Mouse (Mus musculus) CH12.LX (cell line): Measurements from ENCODE around the gene Srgap3. TPM values are rescaled to one million over a fixed set of nuclear protein-coding genes. Genes with fewer than 3 reads are reported as not detected.

Source experiments
- DNase-seq: peaks from one replicate; pipeline ENCODE4 v3.0.0-alpha.2; 2013; ENCODE audit errors: extremely low read depth
- H3K27ac ChIP-seq: 2 replicates; pipeline ENCODE4 v1.5.1; 2012; ENCODE audit warnings: low read depth, mild to moderate bottlenecking, control low read depth, moderate library complexity; ENCODE audit not compliant: insufficient read depth
- H3K27me3 ChIP-seq: replicated peaks from 2 replicates; pipeline ENCODE3; 2012; ENCODE audit warnings: inconsistent platforms
- H3K36me3 ChIP-seq, 2 experiments: replicated peaks in 1 of 2; 2 replicates each; pipeline versions ENCODE3 to v1.6.1; 2012; ENCODE audit warnings: inconsistent platforms in 1 of 2, low read length in 1 of 2, mild to moderate bottlenecking in 1 of 2, mixed read lengths in 1 of 2, moderate library complexity in 1 of 2; ENCODE audit not compliant: control insufficient read depth in 1 of 2, insufficient read depth in 1 of 2
- H3K4me1 ChIP-seq, 2 experiments: 2 replicates each; pipeline ENCODE4 v1.6.1; 2012; ENCODE audit warnings: inconsistent platforms in 1 of 2, moderate library complexity in 1 of 2; ENCODE audit not compliant: insufficient read depth in 2 of 2, control insufficient read depth in 1 of 2
- H3K4me2 ChIP-seq: 2 replicates; pipeline ENCODE4 v1.6.1; 2012; ENCODE audit warnings: low read depth, mild to moderate bottlenecking, control low read depth; ENCODE audit not compliant: poor library complexity, insufficient read depth, severe bottlenecking
- H3K4me3 ChIP-seq, 3 experiments: fragments of 150-350 bp in 1 of 3; sonication (generic) in 1 of 3; replicated peaks in 1 of 3; 2 replicates each; pipeline versions ENCODE3 to v1.5.1; 2011 to 2012; ENCODE audit warnings: low read depth in 2 of 3, low read length in 2 of 3, mild to moderate bottlenecking in 2 of 3, moderate library complexity in 2 of 3, control low read depth in 1 of 3, improper control_type of control experiment in 1 of 3, inconsistent platforms in 1 of 3, mixed read lengths in 1 of 3; ENCODE audit not compliant: poor library complexity in 1 of 3
- H3K79me2 ChIP-seq: replicated peaks from 2 replicates; pipeline ENCODE4 v1.6.1; 2012; ENCODE audit warnings: mild to moderate bottlenecking, moderate library complexity; ENCODE audit not compliant: control insufficient read depth, poor library complexity, insufficient read depth, severe bottlenecking; ENCODE audit errors: extremely low read depth
- H3K9ac ChIP-seq: 2 replicates; pipeline ENCODE4 v1.6.1; 2012; ENCODE audit warnings: low read depth, mild to moderate bottlenecking, control low read depth, moderate library complexity; ENCODE audit not compliant: insufficient read depth
- H3K9me3 ChIP-seq: replicated peaks from 2 replicates; pipeline ENCODE3; 2012; ENCODE audit warnings: low read length, inconsistent platforms, mixed read lengths
- BHLHE40 ChIP-seq: IDR thresholded peaks from 2 replicates; pipeline ENCODE4 v1.6.1; 2011; ENCODE audit warnings: mild to moderate bottlenecking, low read depth, low read length, improper control_type of control experiment
- CHD1 ChIP-seq: IDR thresholded peaks from 2 replicates; pipeline ENCODE4 v1.6.1; 2012; ENCODE audit warnings: low read depth, low read length, improper control_type of control experiment, inconsistent platforms
- CHD2 ChIP-seq: IDR thresholded peaks from 2 replicates; pipeline ENCODE4 v1.6.1; 2011; ENCODE audit warnings: low read length, improper control_type of control experiment
- CTCF ChIP-seq, 2 experiments: IDR thresholded peaks in 1 of 2; conservative IDR thresholded peaks in 1 of 2; 2 replicates each; pipeline ENCODE4 v1.5.1; 2011 to 2012; ENCODE audit warnings: low read depth in 2 of 2, low read length in 2 of 2, improper control_type of control experiment in 1 of 2, inconsistent platforms in 1 of 2, mild to moderate bottlenecking in 1 of 2, moderate library complexity in 1 of 2
- E2F4 ChIP-seq: IDR thresholded peaks from 2 replicates; pipeline ENCODE4 v1.6.1; 2011; ENCODE audit warnings: low read depth, low read length, improper control_type of control experiment; ENCODE audit not compliant: insufficient replicate concordance
- EP300 ChIP-seq: IDR thresholded peaks from 2 replicates; pipeline ENCODE4 v1.6.1; 2011; ENCODE audit warnings: low read length, improper control_type of control experiment
- ETS1 ChIP-seq: conservative IDR thresholded peaks from 2 replicates; pipeline ENCODE4 v1.6.1; 2012; ENCODE audit warnings: low read depth, mild to moderate bottlenecking, inconsistent platforms, low read length, improper control_type of control experiment, moderate library complexity
- IRF4 ChIP-seq: IDR thresholded peaks from 2 replicates; pipeline ENCODE4 v1.6.1; 2014; ENCODE audit warnings: low read depth, mild to moderate bottlenecking, inconsistent platforms, low read length, improper control_type of control experiment
- JUN ChIP-seq: IDR thresholded peaks from 2 replicates; pipeline ENCODE4 v1.6.1; 2011; ENCODE audit warnings: low read depth, mild to moderate bottlenecking, low read length, improper control_type of control experiment, moderate library complexity; ENCODE audit not compliant: insufficient read depth
- JUND ChIP-seq: conservative IDR thresholded peaks from 2 replicates; pipeline ENCODE4 v1.6.1; 2011; ENCODE audit warnings: low read depth, low read length, improper control_type of control experiment
- KAT2A ChIP-seq: IDR thresholded peaks from 2 replicates; pipeline ENCODE4 v1.6.1; 2012; ENCODE audit warnings: low read length, improper control_type of control experiment, inconsistent platforms; ENCODE audit not compliant: insufficient replicate concordance
- MAFK ChIP-seq: IDR thresholded peaks from 2 replicates; pipeline ENCODE4 v1.6.1; 2011; ENCODE audit warnings: low read length, improper control_type of control experiment; ENCODE audit not compliant: insufficient replicate concordance
- MEF2A ChIP-seq: IDR thresholded peaks from 2 replicates; pipeline ENCODE4 v1.6.1; 2014; ENCODE audit warnings: low read depth, mild to moderate bottlenecking, inconsistent platforms, low read length, improper control_type of control experiment, borderline replicate concordance
- MXI1 ChIP-seq: IDR thresholded peaks from 2 replicates; pipeline ENCODE4 v1.6.1; 2011; ENCODE audit warnings: mild to moderate bottlenecking, low read depth, low read length, improper control_type of control experiment
- NELFE ChIP-seq: IDR thresholded peaks from 2 replicates; pipeline ENCODE4 v1.6.1; 2011; ENCODE audit warnings: low read depth, low read length, improper control_type of control experiment
- NRF1 ChIP-seq: IDR thresholded peaks from 2 replicates; pipeline ENCODE4 v1.6.1; 2014; ENCODE audit warnings: low read depth, mild to moderate bottlenecking, inconsistent platforms, low read length, improper control_type of control experiment, moderate library complexity
- PAX5 ChIP-seq: IDR thresholded peaks from 2 replicates; pipeline ENCODE4 v1.6.1; 2012; ENCODE audit warnings: low read length, inconsistent platforms, mixed read lengths
- POLR2A ChIP-seq: IDR thresholded peaks from 2 replicates; pipeline ENCODE4 v1.6.1; 2011; ENCODE audit warnings: low read depth, mild to moderate bottlenecking, improper control_type of control experiment, low read length
- POLR2AphosphoS2 ChIP-seq: IDR thresholded peaks from 2 replicates; pipeline ENCODE4 v1.6.1; 2011; ENCODE audit warnings: low read depth, low read length, improper control_type of control experiment
- RAD21 ChIP-seq: IDR thresholded peaks from 2 replicates; pipeline ENCODE4 v1.6.1; 2011; ENCODE audit warnings: low read depth, mild to moderate bottlenecking, low read length, improper control_type of control experiment, moderate library complexity
- RCOR1 ChIP-seq: conservative IDR thresholded peaks from 2 replicates; pipeline ENCODE4 v1.6.1; 2012; ENCODE audit warnings: low read depth, mild to moderate bottlenecking, inconsistent platforms, low read length, improper control_type of control experiment
- SMC3 ChIP-seq: IDR thresholded peaks from 2 replicates; pipeline ENCODE4 v1.6.1; 2011; ENCODE audit warnings: low read depth, low read length, improper control_type of control experiment
- TBP ChIP-seq: conservative IDR thresholded peaks from 2 replicates; pipeline ENCODE4 v1.6.1; 2011; ENCODE audit warnings: low read depth, low read length, improper control_type of control experiment
- UBTF ChIP-seq: IDR thresholded peaks from 2 replicates; pipeline ENCODE4 v1.6.1; 2012; ENCODE audit warnings: low read depth, mild to moderate bottlenecking, inconsistent platforms, low read length, improper control_type of control experiment, moderate library complexity
- USF1 ChIP-seq: IDR thresholded peaks from 2 replicates; pipeline ENCODE4 v1.6.1; 2014; ENCODE audit warnings: low read depth, mild to moderate bottlenecking, inconsistent platforms, low read length, improper control_type of control experiment
- USF2 ChIP-seq: conservative IDR thresholded peaks from 2 replicates; pipeline ENCODE4 v1.6.1; 2011; ENCODE audit warnings: low read depth, low read length, improper control_type of control experiment
- ZKSCAN1 ChIP-seq: IDR thresholded peaks from 2 replicates; pipeline ENCODE4 v1.6.1; 2012; ENCODE audit warnings: low read depth, inconsistent platforms, low read length, improper control_type of control experiment, borderline replicate concordance
- ZMIZ1 ChIP-seq: IDR thresholded peaks from 2 replicates; pipeline ENCODE4 v1.6.1; 2012; ENCODE audit warnings: low read depth, mild to moderate bottlenecking, inconsistent platforms, low read length, improper control_type of control experiment
- dilution Hi-C: fragments of 300-500 bp; cut with MboI; formaldehyde crosslinking; loops from 2 replicates; pipeline ENCODE4 v1.14.3; 2020; ENCODE audit warnings: low sequenced_read_pairs; ENCODE audit not compliant: extremely low pct_unique_long_range_greater_than_20kb, extremely low pct_ligation_motif_present
- in situ Hi-C: fragments of 300-500 bp; cut with MboI; formaldehyde crosslinking; loops from 3 replicates; pipeline ENCODE4 v1.14.3; 2019; ENCODE audit warnings: low sequenced_read_pairs, low pct_ligation_motif_present, low pct_unique_long_range_greater_than_20kb, mixed read lengths
- polyA plus RNA-seq: library from polyadenylated mRNA; unstranded; fragments of >175 nt; gene quantifications from 2 replicates; pipeline ENCODE4 v1.2.1, GENCODE M21; 2012; ENCODE audit warnings: low read depth; ENCODE audit not compliant: insufficient read length
- total RNA-seq, 2 experiments: library from RNA; depleted of rRNA; stranded (reverse); fragments of 300-350 nt in 1 of 2; fragments of >200 nt in 1 of 2; gene quantifications; 2 replicates each; pipeline ENCODE4 v1.2.3; 2012 to 2014

Srgap3 gene
- total and polyA plus RNA-seq, 3 experiments, result 1.5 to 4.5 (median 2.1) TPM

- H3K36me3 ChIP-seq, result peaks cover 0 to 27% of the 10 kb centered on the region in 2 experiments
- DNase-seq, result no peak
- no peak overlapping the region for H3K27ac ChIP-seq
- in situ Hi-C loops (no loop called here), dilution Hi-C loops (no loop called here)
- no peak overlapping the region for H3K4me3 ChIP-seq
- H3K9ac ChIP-seq, result no peak overlapping the region
- no peaks in the 10 kb centered on the region for H3K79me2 ChIP-seq
- H3K27me3 ChIP-seq, result no peaks in the 10 kb centered on the region
- no peak for TF ChIP-seq BHLHE40
- TF ChIP-seq ZMIZ1, result no peak
- no peak for TF ChIP-seq UBTF
- TF ChIP-seq JUND, result no peak
- no peak for TF ChIP-seq USF1
- TF ChIP-seq ETS1, result no peak
- no peak for TF ChIP-seq KAT2A
- TF ChIP-seq TBP, result no peak
- no peak for TF ChIP-seq POLR2A
- no peak for TF ChIP-seq RAD21
- no peak for TF ChIP-seq CHD1
- no peak for TF ChIP-seq JUN
- TF ChIP-seq IRF4, result no peak
- TF ChIP-seq MEF2A, result no peak
- no peak for TF ChIP-seq ZKSCAN1
- no peak for TF ChIP-seq USF2
- TF ChIP-seq MAFK, result no peak
- no peak for TF ChIP-seq POLR2AphosphoS2
- no peak for TF ChIP-seq MXI1
- no peaks in the 10 kb centered on the region for H3K9me3 ChIP-seq
- no peak overlapping the region for H3K4me2 ChIP-seq
- H3K4me1 ChIP-seq, result peaks cover 3 to 14% of the 10 kb centered on the region in 2 experiments; a peak in 3 of 4 replicates
Measured at GRCm38 (mm10) chr6:112735054-112735453, 212.0 kb downstream of the Srgap3 start.

- Histone ChIP-seq H3K4me2 (no peak overlapping the region), H3K79me2 (no peaks in the 10 kb centered on the region), H3K36me3 (peaks cover 0 to 28% of the 10 kb centered on the region in 2 experiments), H3K9ac (no peak overlapping the region), H3K27ac (no peak overlapping the region), H3K4me3 (no peak overlapping the region), H3K4me1 (peaks cover 0 to 3% of the 10 kb centered on the region in 2 experiments; a peak in 2 of 4 replicates), H3K9me3 (no peaks in the 10 kb centered on the region), H3K27me3 (no peaks in the 10 kb centered on the region)
- in situ Hi-C loops, result no loop called here
- TF ChIP-seq RCOR1 (no peak), EP300 (no peak), E2F4 (no peak), SMC3 (no peak), CTCF (conservative IDR thresholded peaks at IDR 0.05 in 1 of 2, IDR thresholded peaks at IDR 0.05 in 1 of 2; ENCODE audit: low read depth in 2 of 2, low read length in 2 of 2) (no peak), CHD2 (no peak), NRF1 (no peak), UBTF (no peak), POLR2AphosphoS2 (no peak), JUN (no peak), PAX5 (no peak), ETS1 (no peak), IRF4 (no peak), NELFE (no peak)
- DNase-seq, result no peak
- dilution Hi-C loops, result no loop called here
Measured at GRCm38 (mm10) chr6:112733942-112734341, 213.1 kb downstream of the Srgap3 start.
